Mouse (Mus musculus) lung, postnatal 0 days (tissue): ENCODE measurements around the gene Vmn2r25. TPM values are rescaled to one million over a fixed set of nuclear protein-coding genes. Genes with fewer than 3 reads are reported as not detected.
"Not testable (repeated sequence)": the region's sequence is repeated elsewhere in the genome, so short reads cannot be mapped to it uniquely, and the experiment has no call there.

Source experiments
- ATAC-seq: fragments of 200-750 bp; cut with Nextera tagmentation; 2 replicates; pipeline ENCODE4 v1.8.0; 2017; ENCODE audit warnings: moderate library complexity
- DNase-seq: peaks from one replicate; pipeline ENCODE4 v3.0.0-alpha.2; 2016; ENCODE audit warnings: low spot score
- H3K27ac ChIP-seq: fragments of 300-500 bp; sonication (generic); 2 replicates; pipeline ENCODE4 v1.5.1; 2014; ENCODE audit warnings: antibody characterized with exemption, mild to moderate bottlenecking, low read length, mixed read lengths
- H3K27me3 ChIP-seq: fragments of 300-500 bp; sonication (generic); replicated peaks from 2 replicates; pipeline ENCODE4 v1.6.1; 2014; ENCODE audit warnings: low read length, mixed read lengths; ENCODE audit not compliant: insufficient read depth
- H3K36me3 ChIP-seq: fragments of 300-500 bp; sonication (generic); 2 replicates; pipeline ENCODE4 v1.6.1; 2014; ENCODE audit warnings: low read length, mixed read lengths; ENCODE audit not compliant: insufficient read depth
- H3K4me1 ChIP-seq: fragments of 300-500 bp; sonication (generic); 2 replicates; pipeline ENCODE4 v1.6.1; 2014; ENCODE audit warnings: antibody characterized with exemption, low read depth, low read length, mixed read lengths; ENCODE audit not compliant: insufficient read depth
- H3K4me2 ChIP-seq: fragments of 300-500 bp; sonication (generic); replicated peaks from 2 replicates; pipeline ENCODE4 v1.6.1; 2014; ENCODE audit warnings: low read depth, mild to moderate bottlenecking, low read length, moderate library complexity, mixed read lengths
- H3K4me3 ChIP-seq: fragments of 300-500 bp; sonication (generic); 2 replicates; pipeline ENCODE4 v1.5.1; 2014; ENCODE audit warnings: low read depth, low read length
- H3K9ac ChIP-seq: fragments of 300-500 bp; sonication (generic); replicated peaks from 2 replicates; pipeline ENCODE4 v1.6.1; 2014; ENCODE audit warnings: low read depth, mild to moderate bottlenecking
- H3K9me3 ChIP-seq: fragments of 300-500 bp; sonication (generic); 2 replicates; pipeline ENCODE4 v1.6.1; 2016; ENCODE audit warnings: low read length, mixed read lengths
- CTCF ChIP-seq: IDR thresholded peaks from 2 replicates; pipeline ENCODE4 v1.5.1; 2016; ENCODE audit warnings: antibody characterized with exemption, mild to moderate bottlenecking
- EP300 ChIP-seq: IDR thresholded peaks from 2 replicates; pipeline ENCODE4 v1.6.1; 2016; ENCODE audit warnings: antibody characterized with exemption, mild to moderate bottlenecking, control low read depth
- WGBS: fragments of 180-500 bp; shearing (Covaris S2); extraction: QIAGEN DNeasy Blood & Tissue Kit; methylation state at CpG from one replicate; pipeline ENCODE4 v1.1.7; 2014; 5-methylcytosine and 5-hydroxymethylcytosine counted together
- polyA plus RNA-seq: library from polyadenylated mRNA; unstranded; fragments of >200 nt; fragmentation: Nextera tagmentation; extraction: Ambion mirVana; gene quantifications from 2 replicates; pipeline ENCODE4 v1.2.1, GENCODE M21; 2015

Vmn2r25 gene
- 0.04 TPM in 1 of 2 replicates, not detected in the other for polyA plus RNA-seq

DNA sequence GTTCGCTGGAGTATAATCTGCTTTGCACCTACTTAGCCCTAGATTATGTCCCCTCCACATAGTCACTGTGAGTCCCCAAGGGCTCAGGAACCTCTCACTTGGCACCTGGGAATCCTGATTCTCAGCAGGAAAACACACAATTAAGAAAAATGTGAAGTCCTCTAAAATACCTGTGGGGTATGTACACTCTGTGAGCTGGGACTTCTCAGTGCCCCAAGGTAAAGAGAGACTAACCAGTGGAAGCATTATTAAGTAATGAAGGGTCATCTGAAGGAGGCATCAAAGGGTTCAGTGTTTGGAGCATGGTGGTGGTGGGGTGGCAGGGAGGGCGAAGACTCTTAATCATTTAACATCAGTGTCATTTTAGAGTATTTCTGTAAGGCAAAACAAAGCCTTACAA, at the start of gene Vmn2r25:
Gene Vmn2r25, minus strand, starts transcription at position 101 of the 400 bp plus-strand sequence.
- H3K9me3 ChIP-seq, H3K4me1 ChIP-seq, DNase-seq, H3K27me3 ChIP-seq, ATAC-seq, H3K9ac ChIP-seq, H3K4me3 ChIP-seq, H3K36me3 ChIP-seq, H3K4me2 ChIP-seq, H3K27ac ChIP-seq: not testable (repeated sequence)
- 44% methylated on average over 1 of the region's 2 CpGs for WGBS

DNA sequence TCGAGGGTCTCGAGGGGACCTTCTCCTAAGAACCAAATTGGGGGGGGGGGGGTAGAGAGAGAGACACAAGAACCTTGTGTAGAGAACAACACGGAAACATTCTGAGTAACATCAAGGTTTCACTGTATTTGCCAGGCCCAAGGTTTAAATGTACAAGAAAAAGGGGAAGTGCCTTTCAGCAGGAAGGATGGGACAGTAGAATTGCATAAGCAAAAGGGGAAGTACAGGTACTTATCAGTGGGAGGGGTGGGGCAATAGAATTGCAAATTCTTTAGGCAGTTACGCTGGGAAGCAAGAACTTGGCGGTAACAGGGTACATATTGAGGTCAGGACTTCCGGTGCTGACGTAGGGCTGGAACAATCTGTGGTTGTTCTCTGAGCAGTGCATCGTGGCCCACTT, 33.3 kb downstream of the Vmn2r25 start:
- H3K27me3 ChIP-seq: no peaks in the 10 kb centered on the region
- H3K4me3 ChIP-seq: no peak overlapping the region
- TF ChIP-seq EP300: no peak
- no peak for TF ChIP-seq CTCF
- WGBS: 69% methylated on average over 8 of the region's 8 CpGs
- no peaks in the 10 kb centered on the region for H3K36me3 ChIP-seq
- no peak overlapping the region for H3K4me2 ChIP-seq
- no peaks in the 10 kb centered on the region for H3K9me3 ChIP-seq
- H3K27ac ChIP-seq: no peak overlapping the region
- DNase-seq: no peak
- H3K9ac ChIP-seq: no peak overlapping the region
- ATAC-seq: no peak
- H3K4me1 ChIP-seq: no peaks in the 10 kb centered on the region

GRCm38 (mm10) chr6:123810291-123810690, 43.0 kb downstream of the Vmn2r25 start:
- not testable (repeated sequence) for H3K4me3 ChIP-seq, H3K9me3 ChIP-seq, H3K27ac ChIP-seq, H3K36me3 ChIP-seq, H3K4me1 ChIP-seq, DNase-seq, H3K9ac ChIP-seq, H3K27me3 ChIP-seq, H3K4me2 ChIP-seq, ATAC-seq

DNA sequence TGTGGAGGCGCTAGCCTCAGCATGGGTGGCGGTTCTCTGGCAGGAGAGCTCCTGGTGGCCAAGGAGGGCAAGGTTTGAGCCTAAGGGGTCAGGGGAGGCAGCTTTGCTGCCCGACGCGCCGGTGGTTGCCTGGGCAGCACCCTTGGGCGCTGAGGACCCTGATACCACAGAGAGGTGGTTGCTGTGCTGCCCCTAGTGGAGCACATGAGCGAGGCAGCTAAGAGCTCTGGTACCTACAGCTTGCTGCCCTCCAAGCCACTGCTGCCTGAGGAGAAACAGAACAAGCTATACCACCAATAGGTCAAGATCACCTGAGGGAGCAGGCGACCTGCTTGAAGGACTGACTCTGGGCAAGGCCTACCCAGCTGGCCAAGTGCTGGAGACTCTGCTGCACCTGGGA, 59.5 kb downstream of the Vmn2r25 start:
- Histone ChIP-seq H3K36me3 (no peaks in the 10 kb centered on the region), H3K27me3 (no peaks in the 10 kb centered on the region), H3K4me2 (no peak overlapping the region), H3K4me3 (no peak overlapping the region), H3K9me3 (no peaks in the 10 kb centered on the region), H3K9ac (no peak overlapping the region), H3K27ac (no peak overlapping the region), H3K4me1 (no peaks in the 10 kb centered on the region)
- WGBS: 26% methylated on average over 9 of the region's 9 CpGs
- TF ChIP-seq EP300 (no peak), CTCF (no peak)
- DNase-seq (no peak), ATAC-seq (no peak)

GRCm38 (mm10) chr6:123784857-123785256, 68.4 kb downstream of the Vmn2r25 start:
- ATAC-seq (no peak), DNase-seq (no peak)
- TF ChIP-seq CTCF (no peak), EP300 (no peak)
- no peak overlapping the region for H3K9ac ChIP-seq
- no peaks in the 10 kb centered on the region for H3K27me3 ChIP-seq
- H3K4me2 ChIP-seq: no peak overlapping the region
- H3K4me1 ChIP-seq: no peaks in the 10 kb centered on the region
- no peaks in the 10 kb centered on the region for H3K36me3 ChIP-seq
- 63% methylated on average over 2 of the region's 2 CpGs for WGBS
- no peaks in the 10 kb centered on the region for H3K9me3 ChIP-seq
- no peak overlapping the region for H3K4me3 ChIP-seq
- no peak overlapping the region for H3K27ac ChIP-seq

DNA sequence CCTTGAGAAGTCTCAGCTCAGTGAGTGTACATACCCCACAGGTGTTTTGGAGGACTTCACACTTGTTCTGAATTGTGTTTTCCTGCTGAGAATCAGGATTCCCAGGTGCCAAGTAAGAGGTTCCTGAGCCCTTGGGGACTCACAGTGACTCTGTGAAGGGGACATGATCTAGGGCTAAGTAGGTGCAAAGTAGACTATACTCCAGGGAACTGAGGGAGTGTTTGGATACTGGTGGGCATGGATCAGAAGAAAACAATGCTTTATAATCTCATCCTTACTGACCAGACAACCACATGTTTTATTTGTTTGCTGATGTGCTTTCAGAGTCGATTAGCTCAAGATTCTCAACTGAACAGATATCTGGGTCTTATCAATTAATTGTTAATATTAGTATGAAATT, 74.7 kb downstream of the Vmn2r25 start, which contains the start of gene Vmn2r24:
Gene Vmn2r24, plus strand, starts transcription at position 301 of the 400 bp plus-strand sequence.
- no peak for DNase-seq
- 53% methylated on average over 1 of the region's 1 CpGs for WGBS
- Histone ChIP-seq H3K4me1 (no peaks in the 10 kb centered on the region), H3K27me3 (no peaks in the 10 kb centered on the region), H3K9ac (no peak within 1 kb of the TSS), H3K9me3 (no peaks in the 10 kb centered on the region), H3K36me3 (no peaks in the 10 kb centered on the region), H3K27ac (no peak within 1 kb of the TSS), H3K4me3 (no peak within 1 kb of the TSS), H3K4me2 (no peak within 1 kb of the TSS)
- no peak for TF ChIP-seq CTCF
- TF ChIP-seq EP300: no peak
- no peak for ATAC-seq

Other genes starting within 250 kb of the Vmn2r25 start
- gene Vmn2r22, start 202.7 kb downstream of the Vmn2r25 start, polyA plus RNA-seq: not detected in 2 replicates
- gene Vmn2r23, start 150.8 kb downstream of the Vmn2r25 start, polyA plus RNA-seq: not detected in 2 replicates
- not detected in 2 replicates for gene Vmn2r24, start 74.6 kb downstream of the Vmn2r25 start, polyA plus RNA-seq
- gene Vmn2r26, start 171.1 kb upstream of the Vmn2r25 start, polyA plus RNA-seq: not detected in 2 replicates